Mouse (Mus musculus) spleen, adult 2 months (tissue): ENCODE results near the gene Setdb1.

ENCODE experiments used
- CTCF ChIP-seq: fragments of 200-500 bp; IDR thresholded peaks from 2 replicates; pipeline ENCODE4 v1.5.1; 2011; ENCODE audit warnings: mild to moderate bottlenecking, inconsistent platforms; ENCODE audit not compliant: insufficient read depth, insufficient read length, insufficient replicate concordance; ENCODE audit errors: extremely low read depth
- POLR2A ChIP-seq: fragments of 200-500 bp; IDR thresholded peaks from 2 replicates; pipeline ENCODE4 v1.6.1; 2011; ENCODE audit warnings: low read depth, low read length, inconsistent platforms

DNA sequence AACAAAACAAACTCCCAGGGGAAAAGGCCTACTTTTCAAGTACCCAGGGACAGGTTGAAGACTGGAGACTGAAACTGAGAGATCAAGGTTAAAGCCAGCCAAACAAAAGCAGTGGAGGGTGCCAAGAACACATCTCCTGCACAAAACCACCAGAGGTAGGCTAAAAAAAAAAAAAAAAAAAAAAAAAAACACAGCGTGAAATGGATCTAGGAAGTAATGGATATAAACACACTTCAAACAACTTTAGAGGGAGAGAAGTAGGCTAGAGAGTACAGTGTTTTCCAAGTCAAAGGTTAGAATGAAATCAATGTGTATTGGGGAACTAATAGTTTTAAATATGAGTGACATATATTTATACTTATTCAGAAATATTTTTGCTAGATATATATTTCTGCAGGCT lies 25.5 kb downstream of the Setdb1 start:
- no peak for TF ChIP-seq CTCF
- TF ChIP-seq POLR2A: no peak
